Mouse (Mus musculus): ENCODE results near the gene R3hdm2.

- no peak for TF ChIP-seq CTCF (IDR thresholded peaks at IDR 0.05; ENCODE audit: borderline replicate concordance, extremely low read depth, insufficient read depth, insufficient read length)
- TF ChIP-seq POLR2A (IDR thresholded peaks at IDR 0.05; ENCODE audit: borderline replicate concordance, extremely low read depth, insufficient read depth, insufficient read length, poor library complexity, severe bottlenecking), result no peak
These were observed 11.9 kb upstream of the R3hdm2 start for GRCm38 (mm10) chr10:127368273-127368672.

Measured in brain, embryonic 14.5 days (tissue).